Mouse (Mus musculus): ENCODE measurements around the gene Ergic1. TPM values are rescaled to one million over a fixed set of nuclear protein-coding genes. Genes with fewer than 3 reads are reported as not detected.

Ergic1 gene
- total RNA-seq, 2 experiments from 2014 or later = 159 to 160 TPM

GRCm38 (mm10) chr17:26699819-26700616, 138.7 kb downstream of the Ergic1 start:
- peak in 1 of 2 experiments; percentile 33 for DNase-seq

- DNase-seq = no peak
Observed at GRCm38 (mm10) chr17:26701565-26701964, 140.3 kb downstream of the Ergic1 start.

DNA sequence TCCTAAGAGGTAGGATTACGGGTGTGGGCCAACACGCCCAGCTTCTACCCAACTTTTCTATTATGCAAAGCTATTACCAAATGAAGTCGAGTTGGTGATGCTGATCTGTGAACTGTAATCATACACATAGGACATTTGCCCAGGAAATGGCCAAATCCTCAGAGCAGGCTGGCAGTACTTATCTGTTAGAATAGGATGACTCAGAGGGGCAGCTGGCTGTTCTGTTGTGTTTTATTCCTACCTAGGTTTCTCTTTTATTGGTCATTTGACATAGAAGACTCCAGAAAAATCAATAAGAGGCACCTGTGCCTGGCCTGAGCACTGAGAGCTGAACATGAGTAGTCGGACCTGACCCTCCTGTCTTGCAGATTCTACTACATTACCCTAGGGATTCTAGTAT, 141.3 kb downstream of the Ergic1 start:
- no peak for DNase-seq

DNA sequence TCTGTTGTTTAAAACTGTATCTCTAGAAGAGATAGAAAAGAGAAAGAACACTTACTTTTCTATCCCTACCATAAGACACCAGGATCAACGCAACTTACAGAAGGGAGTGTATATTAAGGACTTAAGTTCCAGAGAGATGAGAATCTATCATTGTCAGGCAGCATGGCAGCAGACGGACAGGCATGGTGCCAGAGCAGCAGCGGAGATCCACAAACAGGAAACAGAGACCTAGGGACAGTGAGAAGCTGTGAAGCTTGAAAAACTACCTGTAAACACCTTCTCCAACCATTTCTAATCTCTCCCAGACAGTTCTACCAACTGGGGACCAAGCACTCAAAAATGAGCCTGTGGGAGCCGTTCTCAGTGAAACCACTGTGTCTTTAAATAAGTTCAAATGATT, 142.4 kb downstream of the Ergic1 start:
- no peak for DNase-seq

DNA sequence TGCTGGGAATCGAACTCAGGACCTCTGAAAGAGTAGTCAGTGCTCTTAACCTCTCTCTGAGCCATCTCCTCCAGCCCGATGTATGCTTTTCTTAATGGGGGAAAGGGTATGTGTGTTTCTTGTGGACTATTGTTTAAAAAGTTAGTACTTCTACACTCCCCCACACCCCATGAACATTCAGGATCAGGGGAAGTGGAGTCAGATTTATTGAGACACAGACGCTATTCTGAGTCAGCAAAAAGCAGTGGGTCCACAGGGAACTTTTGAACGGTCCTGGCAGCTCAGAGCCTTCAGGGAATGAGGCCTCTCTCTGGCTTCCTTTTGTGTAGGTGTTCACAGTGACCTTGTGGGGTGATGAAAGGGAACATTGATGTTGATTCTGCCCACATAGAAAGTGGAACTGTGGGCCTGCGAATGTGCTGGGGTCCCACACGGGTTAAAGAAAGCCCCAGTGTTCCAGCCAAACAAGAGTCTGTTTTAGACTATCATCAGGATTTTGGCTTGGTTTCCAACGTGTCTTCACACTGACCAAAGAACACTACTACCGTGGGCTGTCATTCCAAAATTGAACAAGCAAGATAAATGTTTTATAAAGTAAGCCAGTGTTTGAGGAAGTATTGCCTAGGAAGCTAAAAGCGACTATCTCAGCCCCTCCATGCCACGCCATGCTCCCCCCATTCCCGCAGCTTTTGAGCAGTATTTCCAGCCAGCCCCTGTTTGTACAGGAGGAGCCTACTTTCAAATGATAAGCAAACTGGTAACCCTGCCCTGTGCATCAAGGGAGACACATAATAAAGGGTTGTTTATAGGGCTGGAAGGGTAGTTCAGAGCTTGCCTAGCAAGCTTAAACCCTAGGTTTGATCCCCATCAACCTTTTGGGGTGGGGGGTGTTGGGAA, 144.4 kb downstream of the Ergic1 start:
- peak in 1 of 2 experiments; percentile 20 for DNase-seq

Small RNA genes lying within 50 kb of the gene (microRNA-seq; reads per million reads assigned to microRNA genes)
- gene Gm22420 = not detected

Other genes with a start within 250 kb of the Ergic1 start
- gene Neurl1b, start 146.7 kb upstream of the Ergic1 start, total RNA-seq (2021) = 10 to 100 TPM; 43.0 to 57.4 TPM
- 10 to 100 TPM; 56.9 to 62.5 TPM for gene Dusp1, start 639 bp downstream of the Ergic1 start, total RNA-seq (2021)
- gene Atp6v0e, start 101.7 kb downstream of the Ergic1 start, total RNA-seq (2021) = 100 to 1,000 TPM; 193 to 224 TPM
- 10 to 100 TPM; 64.7 to 78.0 TPM for gene Crebrf, start 154.2 kb downstream of the Ergic1 start, total RNA-seq (2021)
- gene Bnip1, start 219.6 kb downstream of the Ergic1 start, total RNA-seq (2021) = 10 to 100 TPM; 24.7 to 27.2 TPM

Measured in adrenal gland, postnatal 36 days (tissue).